Mouse (Mus musculus): ENCODE results near the gene Grm3.

The Grm3 gene

GRCm38 (mm10) chr5:9683204-9683603, 41.8 kb downstream of the Grm3 start:
- no peaks in the 10 kb centered on the region for H3K27me3 ChIP-seq (ENCODE audit: control insufficient read depth, insufficient read depth, low read length, poor library complexity, severe bottlenecking)
- H3K36me3 ChIP-seq (ENCODE audit: control insufficient read depth, insufficient read depth, low read length, poor library complexity, severe bottlenecking) = no peaks in the 10 kb centered on the region
- DNase-seq (ENCODE audit: low read depth, low spot score) = no peak

- DNase-seq (ENCODE audit: low read depth, low spot score) = no peak
- Histone ChIP-seq H3K36me3 (ENCODE audit: control insufficient read depth, insufficient read depth, low read length, poor library complexity, severe bottlenecking) (no peaks in the 10 kb centered on the region), H3K27me3 (ENCODE audit: control insufficient read depth, insufficient read depth, low read length, poor library complexity, severe bottlenecking) (no peaks in the 10 kb centered on the region)
Measured at GRCm38 (mm10) chr5:9669002-9669401, 56.0 kb downstream of the Grm3 start.

- H3K27me3 ChIP-seq (ENCODE audit: control insufficient read depth, insufficient read depth, low read length, poor library complexity, severe bottlenecking) = no peaks in the 10 kb centered on the region
- H3K36me3 ChIP-seq (ENCODE audit: control insufficient read depth, insufficient read depth, low read length, poor library complexity, severe bottlenecking) = no peaks in the 10 kb centered on the region
- no peak for DNase-seq (ENCODE audit: low read depth, low spot score)
Measured at GRCm38 (mm10) chr5:9663416-9663815, 61.6 kb downstream of the Grm3 start.

GRCm38 (mm10) chr5:9661870-9662589, 62.9 kb downstream of the Grm3 start:
- DNase-seq (ENCODE audit: low read depth, low spot score) = no peak
- H3K27me3 ChIP-seq (ENCODE audit: control insufficient read depth, insufficient read depth, low read length, poor library complexity, severe bottlenecking) = no peaks in the 10 kb centered on the region
- no peaks in the 10 kb centered on the region for H3K36me3 ChIP-seq (ENCODE audit: control insufficient read depth, insufficient read depth, low read length, poor library complexity, severe bottlenecking)

- Histone ChIP-seq H3K36me3 (ENCODE audit: control insufficient read depth, insufficient read depth, low read length, poor library complexity, severe bottlenecking) (no peaks in the 10 kb centered on the region), H3K27me3 (ENCODE audit: control insufficient read depth, insufficient read depth, low read length, poor library complexity, severe bottlenecking) (no peaks in the 10 kb centered on the region)
- DNase-seq (ENCODE audit: low read depth, low spot score) = no peak
Measured at GRCm38 (mm10) chr5:9638612-9639011, 86.4 kb downstream of the Grm3 start.

GRCm38 (mm10) chr5:9627220-9627619, 97.8 kb downstream of the Grm3 start:
- Histone ChIP-seq H3K36me3 (ENCODE audit: control insufficient read depth, insufficient read depth, low read length, poor library complexity, severe bottlenecking) (no peaks in the 10 kb centered on the region), H3K27me3 (ENCODE audit: control insufficient read depth, insufficient read depth, low read length, poor library complexity, severe bottlenecking) (no peaks in the 10 kb centered on the region)
- DNase-seq (ENCODE audit: low read depth, low spot score) = no peak

- H3K36me3 ChIP-seq (ENCODE audit: control insufficient read depth, insufficient read depth, low read length, poor library complexity, severe bottlenecking) = no peaks in the 10 kb centered on the region
- H3K27me3 ChIP-seq (ENCODE audit: control insufficient read depth, insufficient read depth, low read length, poor library complexity, severe bottlenecking) = no peaks in the 10 kb centered on the region
Measured at GRCm38 (mm10) chr5:9624396-9624795, 100.6 kb downstream of the Grm3 start.

GRCm38 (mm10) chr5:9623095-9623459, 101.9 kb downstream of the Grm3 start:
- H3K36me3 ChIP-seq (ENCODE audit: control insufficient read depth, insufficient read depth, low read length, poor library complexity, severe bottlenecking) = no peaks in the 10 kb centered on the region
- H3K27me3 ChIP-seq (ENCODE audit: control insufficient read depth, insufficient read depth, low read length, poor library complexity, severe bottlenecking) = no peaks in the 10 kb centered on the region
- DNase-seq (ENCODE audit: low read depth, low spot score) = no peak

More at GRCm38 (mm10) chr5:9624396-9624795, 100.6 kb downstream of the Grm3 start:
- DNase-seq (ENCODE audit: low read depth, low spot score) = no peak

- no peaks in the 10 kb centered on the region for H3K27me3 ChIP-seq (ENCODE audit: control insufficient read depth, insufficient read depth, low read length, poor library complexity, severe bottlenecking)
- DNase-seq (ENCODE audit: low read depth, low spot score) = no peak
Measured at GRCm38 (mm10) chr5:9622264-9623094, 102.5 kb downstream of the Grm3 start.

GRCm38 (mm10) chr5:9621417-9622067, 103.4 kb downstream of the Grm3 start:
- Histone ChIP-seq H3K36me3 (ENCODE audit: control insufficient read depth, insufficient read depth, low read length, poor library complexity, severe bottlenecking) (no peaks in the 10 kb centered on the region), H3K27me3 (ENCODE audit: control insufficient read depth, insufficient read depth, low read length, poor library complexity, severe bottlenecking) (no peaks in the 10 kb centered on the region)
- DNase-seq (ENCODE audit: low read depth, low spot score) = no peak

More at GRCm38 (mm10) chr5:9622264-9623094, 102.5 kb downstream of the Grm3 start:
- no peaks in the 10 kb centered on the region for H3K36me3 ChIP-seq (ENCODE audit: control insufficient read depth, insufficient read depth, low read length, poor library complexity, severe bottlenecking)

GRCm38 (mm10) chr5:9579021-9579420, 145.9 kb downstream of the Grm3 start:
- Histone ChIP-seq H3K36me3 (ENCODE audit: control insufficient read depth, insufficient read depth, low read length, poor library complexity, severe bottlenecking) (no peaks in the 10 kb centered on the region), H3K27me3 (ENCODE audit: control insufficient read depth, insufficient read depth, low read length, poor library complexity, severe bottlenecking) (no peaks in the 10 kb centered on the region)
- DNase-seq (ENCODE audit: low read depth, low spot score) = no peak

GRCm38 (mm10) chr5:9578571-9578970, 146.4 kb downstream of the Grm3 start:
- Histone ChIP-seq H3K36me3 (ENCODE audit: control insufficient read depth, insufficient read depth, low read length, poor library complexity, severe bottlenecking) (no peaks in the 10 kb centered on the region), H3K27me3 (ENCODE audit: control insufficient read depth, insufficient read depth, low read length, poor library complexity, severe bottlenecking) (no peaks in the 10 kb centered on the region)

GRCm38 (mm10) chr5:9570946-9571345, 154.0 kb downstream of the Grm3 start:
- H3K27me3 ChIP-seq (ENCODE audit: control insufficient read depth, insufficient read depth, low read length, poor library complexity, severe bottlenecking) = no peaks in the 10 kb centered on the region
- no peaks in the 10 kb centered on the region for H3K36me3 ChIP-seq (ENCODE audit: control insufficient read depth, insufficient read depth, low read length, poor library complexity, severe bottlenecking)
- DNase-seq (ENCODE audit: low read depth, low spot score) = no peak

More at GRCm38 (mm10) chr5:9578571-9578970, 146.4 kb downstream of the Grm3 start:
- no peak for DNase-seq (ENCODE audit: low read depth, low spot score)

GRCm38 (mm10) chr5:9557706-9558105, 167.3 kb downstream of the Grm3 start:
- no peak for DNase-seq (ENCODE audit: low read depth, low spot score)
- Histone ChIP-seq H3K36me3 (ENCODE audit: control insufficient read depth, insufficient read depth, low read length, poor library complexity, severe bottlenecking) (no peaks in the 10 kb centered on the region), H3K27me3 (ENCODE audit: control insufficient read depth, insufficient read depth, low read length, poor library complexity, severe bottlenecking) (no peaks in the 10 kb centered on the region)
